Mouse (Mus musculus) bone marrow macrophage, adult 2 months (primary cell): ENCODE results near the gene Trim60.

Source experiments
- CTCF ChIP-seq: IDR thresholded peaks from 2 replicates; pipeline ENCODE4 v1.5.1; 2012; ENCODE audit warnings: low read depth, mild to moderate bottlenecking, low read length, moderate library complexity
- POLR2A ChIP-seq: IDR thresholded peaks from 2 replicates; pipeline ENCODE4 v1.6.1; 2012; ENCODE audit warnings: mild to moderate bottlenecking, low read depth, low read length, borderline replicate concordance

GRCm38 (mm10) chr8:65034136-65034535 is 15.8 kb upstream of the Trim60 start:
- TF ChIP-seq CTCF: no peak
- no peak for TF ChIP-seq POLR2A
